Comparison of ENCODE assay signal across 9 mouse cellular contexts in the genomic region with DNA sequence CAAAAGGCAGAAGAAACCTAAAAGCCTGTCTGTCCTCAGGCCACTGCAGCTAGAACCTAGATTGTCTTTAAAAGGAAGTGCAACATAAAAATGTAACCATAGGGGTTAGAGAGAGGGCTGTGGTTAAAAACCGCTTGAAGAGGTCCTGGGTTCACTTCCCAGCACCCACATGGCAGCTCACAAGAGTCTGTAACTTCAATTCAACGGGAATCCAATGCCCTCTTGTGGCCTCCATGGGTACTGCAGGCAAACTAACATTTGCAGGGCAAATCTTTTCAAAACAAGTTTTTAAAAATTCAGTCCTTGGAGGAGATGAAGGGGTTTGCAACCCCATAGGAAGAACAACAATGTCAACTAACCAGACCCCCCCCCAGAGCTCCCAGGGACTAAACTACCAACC. TPM values are rescaled to one million over a fixed set of nuclear protein-coding genes. Genes with fewer than 3 reads are reported as not detected.
DNase-seq lines count a peak whose midpoint lies in the region; ATAC-seq and TF ChIP-seq lines count a peak whose summit lies in the region.
"Had no signal": no experiment of that assay in that cellular context is flagged by ENCODE, and none has a peak within 500 bp of the region (broad histone marks: within the 10 kb centered on the region; RNA-seq: fewer than 3 reads in every experiment).

No protein-coding gene starts in this region.

- no peak overlapping the region for H3K4me2 ChIP-seq in intestine, postnatal 0 days (replicated peaks; ENCODE audit: low read depth)
- no peak overlapping the region for H3K4me2 ChIP-seq in intestine, embryonic 16.5 days (ENCODE audit: low read depth, low read length)

- ATAC-seq in intestine, postnatal 0 days: no peak
- ATAC-seq in intestine, embryonic 16.5 days: no peak

- no peak overlapping the region for H3K4me3 ChIP-seq in intestine, postnatal 0 days (ENCODE audit: low read depth, low read length)
- H3K4me3 ChIP-seq in intestine, embryonic 16.5 days (ENCODE audit: low read length): no peak overlapping the region
- no peak overlapping the region for H3K4me3 ChIP-seq in ES-E14 (ENCODE audit: insufficient read depth in 1 of 2, low read depth in 1 of 2, low read length in 2 of 2, poor library complexity in 1 of 2, severe bottlenecking in 1 of 2)
- H3K4me3 ChIP-seq in limb, embryonic 10.5 days: no peak overlapping the region

- DNase-seq in 416B (ENCODE audit: low read depth) (peak; percentile 68), ES-E14 (ENCODE audit: low read depth, low spot score) (no peak)
- peak; percentile 67 for DNase-seq in limb, embryonic 10.5 days (ENCODE audit: low spot score)
- DNase-seq in right cerebral cortex, postnatal 25 days: no peak
- DNase-seq in urinary bladder, postnatal 25 days (ENCODE audit: low spot score): no peak
- DNase-seq in heart, adult 11 months: no peak
- DNase-seq: left cerebral cortex, postnatal 4 days had no signal

- 39% methylated on average over 2 of the region's 2 CpGs for WGBS in intestine, postnatal 0 days
- 32% methylated on average over 2 of the region's 2 CpGs for WGBS in intestine, embryonic 16.5 days
- WGBS in limb, embryonic 10.5 days: 33% methylated on average over 2 of the region's 2 CpGs

- no peak overlapping the region for H3K9ac ChIP-seq in intestine, postnatal 0 days (ENCODE audit: low read depth, low read length)
- no peak overlapping the region for H3K9ac ChIP-seq in intestine, embryonic 16.5 days (ENCODE audit: low read depth, low read length)
- H3K9ac ChIP-seq in ES-E14 (ENCODE audit: insufficient read depth, low read depth, low read length, poor library complexity, severe bottlenecking): no peak overlapping the region

- peaks cover 15% of the 10 kb centered on the region; the same call in 1 of the 2 replicates for H3K36me3 ChIP-seq in intestine, postnatal 0 days (ENCODE audit: control insufficient read depth, insufficient read depth)
- H3K36me3 ChIP-seq in intestine, embryonic 16.5 days (ENCODE audit: control insufficient read depth, insufficient read depth, low read length): no peaks in the 10 kb centered on the region
- no peaks in the 10 kb centered on the region for H3K36me3 ChIP-seq in ES-E14 (ENCODE audit: control insufficient read depth, insufficient read depth, low read length, poor library complexity, severe bottlenecking)
- no peaks in the 10 kb centered on the region for H3K36me3 ChIP-seq in limb, embryonic 10.5 days

- no peak overlapping the region for H3K27ac ChIP-seq in intestine, postnatal 0 days (ENCODE audit: low read depth, low read length)
- no peak overlapping the region for H3K27ac ChIP-seq in intestine, embryonic 16.5 days (ENCODE audit: low read length)
- H3K27ac ChIP-seq in ES-E14 (ENCODE audit: insufficient read depth, low read depth, low read length, poor library complexity, severe bottlenecking): no peak overlapping the region
- no peak overlapping the region for H3K27ac ChIP-seq in limb, embryonic 10.5 days

- no peaks in the 10 kb centered on the region for H3K27me3 ChIP-seq in intestine, postnatal 0 days (replicated peaks; ENCODE audit: control insufficient read depth, insufficient read depth, low read length)
- H3K27me3 ChIP-seq in intestine, embryonic 16.5 days (replicated peaks; ENCODE audit: control insufficient read depth, insufficient read depth, low read length): no peaks in the 10 kb centered on the region
- no peaks in the 10 kb centered on the region for H3K27me3 ChIP-seq in limb, embryonic 10.5 days (ENCODE audit: low read depth, poor library complexity, severe bottlenecking)

- TF ChIP-seq CTCF in intestine, postnatal 0 days (IDR thresholded peaks at IDR 0.05; ENCODE audit: low read depth): peak; percentile 78

- no peaks in the 10 kb centered on the region for H3K4me1 ChIP-seq in intestine, postnatal 0 days (replicated peaks; ENCODE audit: control insufficient read depth, insufficient read depth, low read length)
- H3K4me1 ChIP-seq in intestine, embryonic 16.5 days (ENCODE audit: control insufficient read depth, insufficient read depth, low read length): peaks cover 9% of the 10 kb centered on the region
- peaks cover 0 to 5% of the 10 kb centered on the region in 2 experiments; a peak in 2 of 4 replicates for H3K4me1 ChIP-seq in ES-E14 (ENCODE audit: control insufficient read depth in 2 of 2, insufficient read depth in 2 of 2, low read length in 2 of 2, poor library complexity in 1 of 2)
- H3K4me1 ChIP-seq in limb, embryonic 10.5 days: peaks cover 29% of the 10 kb centered on the region

- peaks cover 4% of the 10 kb centered on the region; the same call in 1 of the 2 replicates for H3K9me3 ChIP-seq in intestine, postnatal 0 days (ENCODE audit: control insufficient read depth)
- no peaks in the 10 kb centered on the region for H3K9me3 ChIP-seq in intestine, embryonic 16.5 days (ENCODE audit: control insufficient read depth, low read length)
- no peaks in the 10 kb centered on the region for H3K9me3 ChIP-seq in ES-E14 (ENCODE audit: control insufficient read depth, insufficient read depth, low read depth, low read length)
- H3K9me3 ChIP-seq in limb, embryonic 10.5 days (replicated peaks): no peaks in the 10 kb centered on the region

- in situ Hi-C loops in ES-E14 (cut with MboI; ENCODE audit: low sequenced_read_pairs in 2 of 2, unreplicated experiment in 2 of 2): no loop called here

TF ChIP-seq in ES-E14, 5 proteins besides CTCF, POLR2A, EP300 and RAD21:
- peak; percentile 71; the same call in 1 of the 2 replicates for TF ChIP-seq ZC3H11A (IDR thresholded peaks at IDR 0.05; ENCODE audit: borderline replicate concordance, low read depth, low read length)
- TF ChIP-seq HCFC1 (IDR thresholded peaks at IDR 0.05; ENCODE audit: borderline replicate concordance, insufficient read depth, low read length): no peak
TF ChIP-seq in ES-E14: peak in this region for 1.

RNA-seq across cellular contexts. Expression of gene Coq8a, which starts 31.2 kb away (rescaled TPM):
- polyA plus RNA-seq in intestine, postnatal 0 days (2015; fragmentation: Nextera tagmentation; extraction: Ambion mirVana): 28.6 and 29.7 TPM in 2 replicates
- polyA plus RNA-seq in intestine, embryonic 16.5 days (2015; fragmentation: Nextera tagmentation; extraction: Ambion mirVana): 24.8 and 30.4 TPM in 2 replicates
- 8.3 and 20.5 TPM in 2 replicates for total RNA-seq in ES-E14 (2012; rRNA removed)
- polyA plus RNA-seq in limb, embryonic 10.5 days (2016; fragmentation: Nextera tagmentation; extraction: Ambion mirVana): 2.1 and 2.4 TPM in 2 replicates

RNA-seq across cellular contexts. Expression of gene Psen2, which starts 32.7 kb away (rescaled TPM):
- polyA plus RNA-seq in intestine, postnatal 0 days (2015; fragmentation: Nextera tagmentation; extraction: Ambion mirVana): 12.3 and 14.8 TPM in 2 replicates
- 22.6 and 25.2 TPM in 2 replicates for polyA plus RNA-seq in intestine, embryonic 16.5 days (2015; fragmentation: Nextera tagmentation; extraction: Ambion mirVana)
- 13.6 and 24.6 TPM in 2 replicates for total RNA-seq in ES-E14 (2012; rRNA removed)
- polyA plus RNA-seq in limb, embryonic 10.5 days (2016; fragmentation: Nextera tagmentation; extraction: Ambion mirVana): 6.7 and 7.1 TPM in 2 replicates

Comparison
In these comparisons a context has a peak if more than half of its experiments do, and no peak if none do; other contexts are left out.
1. DNase-seq: peak in 416B (single experiment) and limb, embryonic 10.5 days (single experiment); none in ES-E14 (single experiment), right cerebral cortex, postnatal 25 days (single experiment), urinary bladder, postnatal 25 days (single experiment) and heart, adult 11 months (single experiment).